ENCODE assay signal across 7 mouse cellular contexts in the genomic region with DNA sequence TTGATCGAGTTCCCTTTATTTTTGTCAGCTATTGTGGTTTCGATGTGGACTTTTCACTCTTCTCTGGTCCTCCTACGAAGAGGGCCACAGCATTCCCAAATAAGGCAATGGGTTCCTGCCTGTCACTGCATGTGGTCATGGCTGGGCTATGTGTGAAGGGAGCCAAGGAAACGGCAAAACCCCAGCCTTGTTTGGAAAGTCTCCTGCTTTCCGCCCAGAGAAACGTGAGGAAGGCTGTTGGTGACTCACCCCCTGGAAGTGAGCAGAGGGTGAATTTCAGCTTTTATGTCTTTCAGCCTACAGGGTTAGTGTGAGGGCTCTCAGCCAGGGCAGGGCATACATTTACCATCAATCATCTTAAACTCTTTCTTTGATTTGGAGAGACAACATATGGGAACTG.
A peak's percentile ranks its signal among the peaks of the same experiment; 100 is the strongest.
DNase-seq lines count a peak whose midpoint lies in the region; ATAC-seq lines count a peak whose summit lies in the region.

No protein-coding gene starts in this region.

- no peak overlapping the region for H3K4me3 ChIP-seq in hindbrain, embryonic 15.5 days
- no peak overlapping the region for H3K4me3 ChIP-seq in limb, embryonic 10.5 days
- H3K4me3 ChIP-seq in midbrain, embryonic 10.5 days, result no peak overlapping the region

- no peak overlapping the region for H3K4me2 ChIP-seq in hindbrain, embryonic 15.5 days

- ATAC-seq in hindbrain, embryonic 15.5 days (ENCODE audit: low FRiP score, low read depth), result peak; percentile 57

- no peaks in the 10 kb centered on the region for H3K9me3 ChIP-seq in hindbrain, embryonic 15.5 days
- H3K9me3 ChIP-seq in limb, embryonic 10.5 days (replicated peaks), result no peaks in the 10 kb centered on the region
- no peaks in the 10 kb centered on the region for H3K9me3 ChIP-seq in midbrain, embryonic 10.5 days (replicated peaks)

- peaks cover 3% of the 10 kb centered on the region; the same call in 1 of the 2 replicates for H3K27me3 ChIP-seq in hindbrain, embryonic 15.5 days
- H3K27me3 ChIP-seq in limb, embryonic 10.5 days (ENCODE audit: low read depth, poor library complexity, severe bottlenecking), result peaks cover 97% of the 10 kb centered on the region
- peaks cover 100% of the 10 kb centered on the region for H3K27me3 ChIP-seq in midbrain, embryonic 10.5 days (ENCODE audit: low read depth, poor library complexity, severe bottlenecking)
- no peaks in the 10 kb centered on the region for H3K27me3 ChIP-seq in splenic B cell, adult 2 months (ENCODE audit: control insufficient read depth, insufficient read depth, low read length, poor library complexity, severe bottlenecking)

- no peaks in the 10 kb centered on the region for H3K36me3 ChIP-seq in hindbrain, embryonic 15.5 days
- H3K36me3 ChIP-seq in limb, embryonic 10.5 days, result no peaks in the 10 kb centered on the region
- H3K36me3 ChIP-seq in midbrain, embryonic 10.5 days, result no peaks in the 10 kb centered on the region
- no peaks in the 10 kb centered on the region for H3K36me3 ChIP-seq in splenic B cell, adult 2 months (ENCODE audit: control insufficient read depth, insufficient read depth, low read length, poor library complexity, severe bottlenecking)

- WGBS in hindbrain, embryonic 15.5 days, result 46% methylated on average over 6 of the region's 6 CpGs
- 49% methylated on average over 6 of the region's 6 CpGs for WGBS in limb, embryonic 10.5 days
- 53% methylated on average over 6 of the region's 6 CpGs for WGBS in midbrain, embryonic 10.5 days

- H3K9ac ChIP-seq in hindbrain, embryonic 15.5 days, result no peak overlapping the region

- DNase-seq in adrenal gland, adult 8-10 months, result peak; percentile 73
- peak; percentile 13 to 15 for DNase-seq in cerebellum, postnatal 36 days
- DNase-seq in gastrocnemius, postnatal 14 days, result peak; percentile 49
- DNase-seq in limb, embryonic 10.5 days (ENCODE audit: low spot score), result peak; percentile 30
- peak; percentile 16 for DNase-seq in midbrain, embryonic 10.5 days (ENCODE audit: low spot score)
- peak; percentile 8 for DNase-seq in splenic B cell, adult 2 months (ENCODE audit: low read depth, low spot score)

- 0 out of 2 replicates have a peak, but pooled peaks cover 7% of the 10 kb centered on the region for H3K4me1 ChIP-seq in hindbrain, embryonic 15.5 days (replicated peaks)
- H3K4me1 ChIP-seq in limb, embryonic 10.5 days, result 0 out of 2 replicates have a peak, but pooled peaks cover 3% of the 10 kb centered on the region
- H3K4me1 ChIP-seq in midbrain, embryonic 10.5 days, result peaks cover 13% of the 10 kb centered on the region

- intact Hi-C loops in gastrocnemius, postnatal 14 days (cut with DNase I; ENCODE audit: low total_unique reads), result loop anchor here (2.0 kb wide), 1 partner anchor 571 kb away; no protein-coding TSS in a partner anchor

- H3K27ac ChIP-seq in hindbrain, embryonic 15.5 days (replicated peaks), result peak overlapping the region; percentile 86
- H3K27ac ChIP-seq in limb, embryonic 10.5 days, result 0 out of 2 replicates have a peak overlapping the region, but pooled peaks have one; percentile 19
- peak overlapping the region; percentile 83 for H3K27ac ChIP-seq in midbrain, embryonic 10.5 days (replicated peaks)

Comparison
In these comparisons a context has a peak if more than half of its experiments do, and no peak if none do; other contexts are left out.
1. DNase-seq: peak in every context shown above with its lines; median percentile 73 in adrenal gland, adult 8-10 months; 49 in gastrocnemius, postnatal 14 days; 30 in limb, embryonic 10.5 days; 16 in midbrain, embryonic 10.5 days; 14 in cerebellum, postnatal 36 days; 8 in splenic B cell, adult 2 months.
2. H3K27ac ChIP-seq: peak in every context shown above with its lines; median percentile 86 in hindbrain, embryonic 15.5 days; 83 in midbrain, embryonic 10.5 days; 19 in limb, embryonic 10.5 days.